Mouse (Mus musculus): ENCODE data around the gene Zfp42. TPM values are rescaled to one million over a fixed set of nuclear protein-coding genes. Genes with fewer than 3 reads are reported as not detected.
"Not testable (repeated sequence)": the region's sequence is repeated elsewhere in the genome, so short reads cannot be mapped to it uniquely, and the experiment has no call there.

Gene Zfp42
- polyA plus RNA-seq (2015; fragmentation: Nextera tagmentation; extraction: Ambion mirVana): not detected in 2 replicates

- WGBS (ENCODE audit: insufficient replicate concordance): 28% methylated on average over 14 of the region's 14 CpGs
- Histone ChIP-seq H3K4me1 (replicated peaks) (no peaks in the 10 kb centered on the region), H3K27me3 (no peaks in the 10 kb centered on the region), H3K4me3 (replicated peaks) (no peak within 1 kb of the TSS), H3K4me2 (no peak within 1 kb of the TSS), H3K9ac (no peak within 1 kb of the TSS), H3K36me3 (replicated peaks) (no peaks in the 10 kb centered on the region), H3K27ac (replicated peaks) (no peak within 1 kb of the TSS), H3K9me3 (replicated peaks) (no peaks in the 10 kb centered on the region)
- ATAC-seq (ENCODE audit: insufficient read depth): no peak
Observed at GRCm38 (mm10) chr8:43306896-43307295, at the start of gene Zfp42. Gene Zfp42, minus strand, starts transcription at chr8:43306980.

- Histone ChIP-seq H3K36me3 (replicated peaks) (no peaks in the 10 kb centered on the region), H3K4me1 (replicated peaks) (no peaks in the 10 kb centered on the region), H3K27me3 (no peaks in the 10 kb centered on the region), H3K9me3 (replicated peaks) (no peaks in the 10 kb centered on the region), H3K4me3 (replicated peaks) (no peak overlapping the region), H3K4me2 (no peak overlapping the region), H3K27ac (replicated peaks) (no peak overlapping the region), H3K9ac (no peak overlapping the region)
- ATAC-seq (ENCODE audit: insufficient read depth): no peak
- WGBS (ENCODE audit: insufficient replicate concordance): 60% methylated on average over 12 of the region's 12 CpGs
Observed at GRCm38 (mm10) chr8:43356069-43356770, 49.4 kb upstream of the Zfp42 start.

DNA sequence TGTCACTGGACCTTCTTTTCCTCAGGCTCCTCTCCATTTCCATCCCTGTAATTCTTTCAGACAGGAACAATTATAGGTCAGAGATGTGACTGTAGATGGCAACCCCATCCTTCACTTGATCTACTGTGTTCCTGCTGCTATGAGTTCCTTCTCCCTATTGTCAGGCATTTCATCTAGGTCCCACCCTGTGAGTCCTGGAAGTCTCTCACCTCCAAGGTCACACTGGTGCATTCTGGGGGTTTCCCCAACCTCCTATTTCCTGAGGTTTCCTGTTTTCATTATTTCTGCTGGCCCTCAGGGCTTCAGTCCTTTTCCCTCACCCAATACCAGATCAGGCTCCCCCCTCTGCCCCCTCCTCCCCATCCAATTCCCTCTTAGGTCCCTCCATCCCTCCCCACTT lies 45.5 kb upstream of the Zfp42 start:
- H3K9ac ChIP-seq; H3K36me3 ChIP-seq (replicated peaks); H3K27ac ChIP-seq (replicated peaks); H3K27me3 ChIP-seq; H3K4me1 ChIP-seq (replicated peaks); ATAC-seq (ENCODE audit: insufficient read depth); H3K4me2 ChIP-seq; H3K9me3 ChIP-seq (replicated peaks); H3K4me3 ChIP-seq (replicated peaks): not testable (repeated sequence)

DNA sequence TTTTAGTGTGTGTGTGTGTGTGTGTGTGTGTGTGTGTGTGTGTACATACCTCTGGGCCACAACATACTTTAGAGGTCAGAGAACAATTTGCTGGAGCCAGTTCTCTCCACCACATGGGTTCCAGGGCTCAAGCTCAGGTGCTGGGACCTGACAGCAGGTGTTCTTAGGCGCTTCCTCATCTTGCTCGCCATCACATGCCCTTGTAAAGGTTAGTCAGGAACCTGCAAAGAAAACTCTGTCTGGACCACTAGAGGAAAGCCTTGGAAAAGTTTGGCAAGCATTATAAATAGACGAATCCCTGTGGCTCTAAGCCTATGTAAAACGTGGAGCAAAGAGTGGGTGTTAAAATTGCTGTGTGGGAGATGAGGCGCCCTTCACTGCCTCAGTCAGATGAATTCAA lies 31.8 kb upstream of the Zfp42 start:
- Histone ChIP-seq H3K27me3 (no peaks in the 10 kb centered on the region), H3K9ac (no peak overlapping the region), H3K36me3 (replicated peaks) (no peaks in the 10 kb centered on the region), H3K27ac (replicated peaks) (no peak overlapping the region), H3K4me3 (replicated peaks) (no peak overlapping the region), H3K4me2 (no peak overlapping the region), H3K9me3 (replicated peaks) (no peaks in the 10 kb centered on the region), H3K4me1 (replicated peaks) (no peaks in the 10 kb centered on the region)
- 56% methylated on average over 5 of the region's 5 CpGs for whole genome bisulfite sequencing (ENCODE audit: insufficient replicate concordance)
- no peak for ATAC-seq (ENCODE audit: insufficient read depth)

GRCm38 (mm10) chr8:43333465-43333864 lies 26.7 kb upstream of the Zfp42 start:
- Histone ChIP-seq H3K9ac (no peak overlapping the region), H3K4me1 (replicated peaks) (no peaks in the 10 kb centered on the region), H3K4me3 (replicated peaks) (no peak overlapping the region), H3K9me3 (replicated peaks) (no peaks in the 10 kb centered on the region; the same call in 1 of the 2 replicates), H3K36me3 (replicated peaks) (no peaks in the 10 kb centered on the region), H3K27me3 (no peaks in the 10 kb centered on the region), H3K27ac (replicated peaks) (no peak overlapping the region), H3K4me2 (no peak overlapping the region)
- 47% methylated on average over 4 of the region's 4 CpGs for WGBS (ENCODE audit: insufficient replicate concordance)
- no peak for ATAC-seq (ENCODE audit: insufficient read depth)

GRCm38 (mm10) chr8:43331657-43332056 lies 24.9 kb upstream of the Zfp42 start:
- Histone ChIP-seq H3K9me3 (replicated peaks) (no peaks in the 10 kb centered on the region; the same call in 1 of the 2 replicates), H3K27me3 (no peaks in the 10 kb centered on the region), H3K27ac (replicated peaks) (no peak overlapping the region), H3K9ac (no peak overlapping the region), H3K4me1 (replicated peaks) (no peaks in the 10 kb centered on the region), H3K4me3 (replicated peaks) (no peak overlapping the region), H3K4me2 (no peak overlapping the region), H3K36me3 (replicated peaks) (no peaks in the 10 kb centered on the region)
- no peak for ATAC-seq (ENCODE audit: insufficient read depth)
- WGBS (ENCODE audit: insufficient replicate concordance): 67% methylated on average over 7 of the region's 7 CpGs

DNA sequence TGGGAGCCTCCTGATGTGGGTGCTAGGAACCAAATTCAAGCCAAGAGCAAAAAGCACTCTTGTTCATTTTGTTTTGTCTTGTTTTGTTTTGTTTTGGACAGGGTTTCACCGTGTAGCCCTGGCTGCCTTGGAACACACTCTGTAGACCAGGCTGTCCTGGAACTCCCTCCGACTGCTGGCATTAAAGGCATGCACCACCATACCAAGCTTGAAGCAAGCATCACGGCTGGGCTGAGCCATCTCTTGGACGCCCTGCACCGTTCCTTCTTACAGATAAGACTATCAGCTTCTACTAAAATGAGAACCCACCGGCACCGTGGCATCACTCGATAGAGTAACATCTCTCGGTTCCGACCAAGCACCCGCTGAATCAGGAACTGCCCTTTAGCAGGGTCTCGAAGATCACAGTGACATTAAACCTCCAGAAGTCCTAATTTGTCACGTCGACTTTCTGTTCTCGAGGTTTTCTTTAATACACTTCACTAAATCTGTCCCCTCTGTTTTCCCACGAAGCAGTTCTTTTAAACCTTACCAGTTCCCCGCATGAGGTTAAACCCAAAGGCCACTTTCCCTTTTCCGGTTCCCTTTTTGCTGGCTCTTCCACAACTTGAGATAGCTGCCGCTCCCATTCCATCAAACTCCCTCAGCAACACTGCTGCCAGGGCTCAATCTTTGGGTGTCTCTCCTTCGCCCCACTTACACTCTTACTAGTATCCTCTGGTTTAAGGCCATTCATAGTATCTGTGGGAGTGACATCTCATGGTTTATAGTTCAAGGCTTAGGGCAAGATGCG lies 23.3 kb upstream of the Zfp42 start:
- no peaks in the 10 kb centered on the region for H3K36me3 ChIP-seq (replicated peaks)

DNA sequence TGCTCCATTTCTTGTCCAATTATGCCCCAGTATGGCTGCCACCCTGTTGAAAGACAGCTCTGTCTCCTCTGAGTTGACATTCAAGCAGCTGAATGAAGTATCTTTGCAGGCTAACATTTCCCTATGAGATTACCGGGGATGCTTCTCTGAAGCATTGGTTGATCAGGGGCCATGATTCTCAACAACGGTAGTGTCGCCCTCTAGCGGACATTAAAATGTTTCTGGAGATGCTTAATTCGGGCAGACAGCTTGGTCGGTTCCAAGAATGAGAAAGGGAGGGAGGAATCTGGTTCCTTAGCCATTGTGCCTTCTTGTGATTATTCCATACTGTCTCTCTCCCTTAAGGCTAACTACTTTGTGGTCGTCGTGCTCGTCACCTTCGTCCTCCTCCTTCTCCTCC lies 21.9 kb upstream of the Zfp42 start:
- H3K27ac ChIP-seq (replicated peaks): no peak overlapping the region
- no peaks in the 10 kb centered on the region for H3K27me3 ChIP-seq
- H3K36me3 ChIP-seq (replicated peaks): no peaks in the 10 kb centered on the region
- WGBS (ENCODE audit: insufficient replicate concordance): 55% methylated on average over 10 of the region's 10 CpGs
- no peaks in the 10 kb centered on the region for H3K4me1 ChIP-seq (replicated peaks)
- H3K4me2 ChIP-seq: no peak overlapping the region
- no peak for ATAC-seq (ENCODE audit: insufficient read depth)
- H3K9ac ChIP-seq: no peak overlapping the region
- no peaks in the 10 kb centered on the region; the same call in 1 of the 2 replicates for H3K9me3 ChIP-seq (replicated peaks)
- H3K4me3 ChIP-seq (replicated peaks): no peak overlapping the region

More for the DNA sequence above, 23.3 kb upstream of the Zfp42 start:
- H3K4me1 ChIP-seq (replicated peaks): no peaks in the 10 kb centered on the region
- H3K9me3 ChIP-seq (replicated peaks): no peaks in the 10 kb centered on the region; the same call in 1 of the 2 replicates
- no peak for ATAC-seq (ENCODE audit: insufficient read depth)
- no peak overlapping the region for H3K27ac ChIP-seq (replicated peaks)
- no peak overlapping the region for H3K4me3 ChIP-seq (replicated peaks)
- no peaks in the 10 kb centered on the region for H3K27me3 ChIP-seq
- 76% methylated on average over 21 of the region's 21 CpGs for WGBS (ENCODE audit: insufficient replicate concordance)
- no peak overlapping the region for H3K4me2 ChIP-seq
- no peak overlapping the region for H3K9ac ChIP-seq

GRCm38 (mm10) chr8:43320771-43321170 lies 14.0 kb upstream of the Zfp42 start:
- H3K9ac ChIP-seq: no peak overlapping the region
- H3K27me3 ChIP-seq: no peaks in the 10 kb centered on the region
- no peaks in the 10 kb centered on the region for H3K9me3 ChIP-seq (replicated peaks)
- no peaks in the 10 kb centered on the region for H3K4me1 ChIP-seq (replicated peaks)
- H3K36me3 ChIP-seq (replicated peaks): no peaks in the 10 kb centered on the region
- no peak overlapping the region for H3K27ac ChIP-seq (replicated peaks)
- no peak overlapping the region for H3K4me3 ChIP-seq (replicated peaks)
- no peak overlapping the region for H3K4me2 ChIP-seq
- ATAC-seq (ENCODE audit: insufficient read depth): no peak
- WGBS (ENCODE audit: insufficient replicate concordance): 60% methylated on average over 5 of the region's 5 CpGs

- 49% methylated on average over 2 of the region's 2 CpGs for WGBS (ENCODE audit: insufficient replicate concordance)
- Histone ChIP-seq H3K9me3 (replicated peaks) (no peaks in the 10 kb centered on the region), H3K4me3 (replicated peaks) (no peak overlapping the region), H3K36me3 (replicated peaks) (no peaks in the 10 kb centered on the region), H3K4me2 (no peak overlapping the region), H3K4me1 (replicated peaks) (no peaks in the 10 kb centered on the region), H3K27me3 (no peaks in the 10 kb centered on the region), H3K9ac (no peak overlapping the region), H3K27ac (replicated peaks) (no peak overlapping the region)
- no peak for ATAC-seq (ENCODE audit: insufficient read depth)
Observed at GRCm38 (mm10) chr8:43308213-43308612, 1.4 kb upstream of the Zfp42 start.

DNA sequence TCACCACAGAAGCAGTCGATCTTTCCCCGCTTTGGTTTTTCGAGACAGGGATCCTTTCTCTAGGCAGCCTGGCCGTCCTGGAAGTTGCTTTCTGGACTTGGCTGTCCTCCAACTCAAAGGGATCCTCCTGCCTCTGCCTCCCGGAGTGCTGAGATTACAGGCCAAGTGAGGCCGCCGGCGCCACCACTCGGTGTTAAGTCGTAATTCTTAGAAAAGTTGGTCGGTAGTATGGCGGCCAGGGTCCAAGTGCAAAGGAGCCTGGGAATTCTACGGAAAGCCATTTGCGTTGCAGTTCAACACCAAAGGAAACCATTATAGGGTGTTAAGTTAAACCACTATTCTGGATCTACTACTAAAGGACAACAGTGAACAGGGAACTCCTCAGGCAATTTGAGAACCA lies 1.1 kb downstream of the Zfp42 start:
- Histone ChIP-seq H3K27ac (replicated peaks) (no peak overlapping the region), H3K4me3 (replicated peaks) (no peak overlapping the region), H3K4me2 (no peak overlapping the region), H3K9me3 (replicated peaks) (no peaks in the 10 kb centered on the region), H3K36me3 (replicated peaks) (no peaks in the 10 kb centered on the region), H3K4me1 (replicated peaks) (no peaks in the 10 kb centered on the region), H3K9ac (no peak overlapping the region), H3K27me3 (no peaks in the 10 kb centered on the region)
- 83% methylated on average over 14 of the region's 14 CpGs for WGBS (ENCODE audit: insufficient replicate concordance)
- no peak for ATAC-seq (ENCODE audit: insufficient read depth)
